Mouse (Mus musculus) retina, embryonic 14.5 days (tissue): ENCODE results near the gene Ror1.
A peak's percentile ranks its signal among the peaks of the same experiment; 100 is the strongest.

ENCODE experiments used
- DNase-seq: peaks from one replicate; pipeline ENCODE4 v3.0.0-alpha.2; 2015; ENCODE audit warnings: low spot score

The Ror1 gene

GRCm38 (mm10) chr4:100095685-100096595 lies at the start of gene Ror1:
Ror1 (plus strand) TSS chr4:100095791.
- DNase-seq, result peak; percentile 93

DNA sequence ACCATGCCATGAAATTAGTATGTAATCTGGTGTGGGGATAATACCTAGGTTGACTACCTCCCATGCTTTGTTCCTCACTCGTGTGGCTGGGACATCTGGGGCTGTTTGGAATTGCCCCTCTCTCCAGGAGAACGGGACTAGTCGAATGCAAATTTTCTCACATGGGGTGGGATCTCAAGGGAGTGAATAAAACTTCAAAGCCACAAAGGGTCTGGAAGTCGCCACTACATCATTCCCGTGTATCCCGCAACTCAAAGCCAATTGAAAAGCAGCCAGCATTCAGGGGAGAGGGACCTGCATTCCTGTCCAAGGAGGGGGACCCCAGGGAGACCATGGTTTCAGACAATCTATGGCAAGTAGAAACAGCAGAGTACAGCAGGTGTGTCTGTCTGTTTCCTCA lies 48.5 kb upstream of the Ror1 start:
- no peak for DNase-seq

DNA sequence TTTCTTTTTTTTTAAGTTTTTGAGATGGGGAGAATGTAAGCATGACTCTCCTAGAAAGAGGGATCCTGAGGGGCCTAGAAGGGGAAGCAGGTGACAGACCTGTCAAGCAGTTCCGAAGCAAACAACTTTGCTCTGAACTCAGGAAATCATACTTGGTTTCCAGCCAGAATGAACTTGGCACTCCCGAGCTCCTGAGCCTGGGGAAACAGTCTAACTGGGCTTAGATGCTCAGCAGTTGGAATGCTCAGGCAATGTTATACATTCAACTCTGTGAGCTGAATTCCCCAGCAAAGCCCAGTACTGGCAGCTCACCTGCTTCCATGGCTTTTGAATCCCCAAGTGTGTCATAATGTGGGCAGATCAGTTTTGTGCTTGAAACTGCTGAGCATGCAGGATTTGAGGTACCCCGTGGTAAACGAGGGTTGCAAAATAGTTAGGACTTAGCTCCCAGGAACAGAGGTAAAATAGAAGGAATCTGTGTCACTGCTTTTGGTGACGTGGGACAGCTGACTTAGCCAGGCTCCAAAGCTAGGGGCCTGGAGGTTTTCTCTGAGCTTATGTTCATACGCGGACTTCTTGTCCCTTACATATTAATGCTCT lies 47.1 kb upstream of the Ror1 start:
- no peak for DNase-seq

DNA sequence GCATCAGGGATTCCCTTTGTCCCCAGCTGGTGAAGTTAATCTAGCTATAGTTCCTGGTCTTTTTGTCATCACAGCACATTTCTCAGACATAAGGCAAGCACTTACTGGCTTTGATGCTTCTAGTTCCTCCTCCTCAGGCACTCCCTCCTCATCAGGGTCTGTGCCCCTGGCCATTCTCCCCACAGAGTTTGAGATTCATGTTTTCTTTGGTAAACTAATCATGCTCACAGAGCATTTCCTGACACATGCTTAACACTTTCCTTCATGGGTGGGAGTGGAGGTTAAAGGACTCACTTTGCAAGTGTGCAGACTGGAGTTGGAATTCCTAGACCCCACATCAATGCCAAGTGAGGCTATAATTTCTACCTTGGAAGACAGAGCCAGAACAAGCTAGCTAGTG lies 43.8 kb upstream of the Ror1 start:
- DNase-seq, result no peak

DNA sequence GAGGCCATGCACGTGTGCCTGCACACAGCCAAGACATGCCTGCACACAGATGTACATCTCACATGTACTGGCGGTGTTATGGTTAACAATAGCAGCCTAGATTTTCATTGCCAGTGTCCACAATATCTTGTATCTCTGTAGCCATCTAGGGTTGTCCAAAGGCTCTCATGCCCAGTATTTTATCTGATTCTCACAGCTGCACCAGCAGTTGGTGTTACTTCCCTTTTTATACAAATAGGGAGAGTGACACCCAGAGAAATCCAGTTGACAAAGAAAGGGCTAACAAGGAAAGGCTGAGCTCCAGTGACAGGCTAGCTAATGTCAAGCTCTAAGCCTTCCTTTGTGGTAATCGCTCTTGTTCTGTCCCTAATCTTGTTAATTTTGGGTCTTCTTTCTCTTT lies 43.3 kb upstream of the Ror1 start:
- DNase-seq, result no peak

GRCm38 (mm10) chr4:100056046-100056445 lies 39.5 kb upstream of the Ror1 start:
- no peak for DNase-seq

GRCm38 (mm10) chr4:100056446-100056845 lies 39.1 kb upstream of the Ror1 start:
- no peak for DNase-seq

DNA sequence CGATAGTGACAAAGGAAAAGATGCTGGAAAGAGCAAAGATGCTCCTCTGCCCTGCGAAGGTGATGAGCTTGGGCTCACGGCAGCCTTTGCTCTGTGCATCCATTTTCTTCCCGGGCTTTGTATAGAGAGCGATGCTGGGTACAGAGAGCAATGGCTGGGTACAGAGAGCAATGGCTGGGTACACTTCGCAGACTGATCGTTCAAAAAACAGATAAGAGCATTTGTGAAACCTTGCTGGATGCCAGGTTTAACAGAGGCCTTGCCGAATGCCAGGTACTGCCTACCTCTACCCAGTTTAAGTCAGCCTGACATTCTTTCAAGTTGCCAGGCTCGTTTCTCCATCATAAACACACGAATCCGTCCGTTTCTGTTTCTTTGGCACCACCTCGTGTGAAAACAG lies 38.2 kb upstream of the Ror1 start:
- DNase-seq, result no peak

- DNase-seq, result no peak
These were observed 37.0 kb upstream of the Ror1 start for GRCm38 (mm10) chr4:100058631-100059030.

GRCm38 (mm10) chr4:100059811-100060210 lies 35.8 kb upstream of the Ror1 start:
- DNase-seq, result no peak

DNA sequence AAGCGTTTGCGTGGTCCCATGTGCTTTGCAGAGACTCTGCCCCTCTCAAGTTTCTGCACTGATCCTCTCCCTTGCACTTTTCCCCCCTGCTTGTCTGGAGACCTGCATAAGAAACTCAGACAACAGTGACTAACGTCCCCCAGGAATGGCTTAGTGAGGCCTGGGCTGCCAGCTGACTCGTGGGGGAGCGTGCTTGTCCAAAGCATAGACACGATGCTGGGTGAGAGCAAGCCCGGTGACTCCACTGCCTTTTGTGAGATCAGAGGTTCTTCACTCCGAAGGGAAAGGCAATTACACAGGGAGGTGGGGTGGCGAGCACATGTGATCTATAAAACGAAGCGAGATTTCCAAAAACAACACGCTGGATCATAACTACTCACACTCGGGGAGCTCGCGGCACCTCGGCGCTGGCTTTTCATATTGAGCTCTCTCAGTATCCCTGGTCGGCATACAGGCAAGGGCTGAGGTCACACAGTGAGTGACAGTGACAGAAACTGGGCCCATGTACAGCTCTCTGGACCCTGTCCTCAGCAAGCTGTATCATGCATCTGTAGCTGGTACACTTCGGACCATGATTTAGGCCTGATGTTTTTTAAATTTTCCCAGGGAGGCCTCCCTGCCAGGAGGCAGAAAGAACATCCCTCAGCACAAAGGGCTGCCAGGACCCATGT lies 34.1 kb upstream of the Ror1 start:
- DNase-seq, result no peak

GRCm38 (mm10) chr4:100065686-100066085 lies 29.9 kb upstream of the Ror1 start:
- no peak for DNase-seq

DNA sequence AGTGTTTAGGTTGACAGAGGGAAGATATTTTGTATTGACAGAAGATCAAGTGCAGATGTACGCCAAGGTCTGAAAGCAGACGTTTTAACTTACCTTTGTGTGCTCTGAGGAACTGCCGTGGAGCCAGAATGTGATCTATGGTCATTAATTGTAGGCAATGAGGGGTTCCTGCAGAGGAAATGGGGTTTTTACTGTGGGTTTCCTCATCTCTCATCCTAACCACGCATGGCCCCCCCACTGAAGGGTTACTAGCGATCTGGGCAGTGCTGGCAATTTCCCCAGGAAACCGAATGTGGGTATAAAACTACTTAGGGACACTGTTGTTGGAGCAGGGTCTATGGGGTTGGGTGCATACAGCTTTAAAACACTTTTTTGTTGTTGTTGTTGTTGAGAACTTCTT lies 25.5 kb upstream of the Ror1 start:
- DNase-seq, result no peak

GRCm38 (mm10) chr4:100096596-100097181 lies 1.1 kb downstream of the Ror1 start:
- DNase-seq, result peak; percentile 61

DNA sequence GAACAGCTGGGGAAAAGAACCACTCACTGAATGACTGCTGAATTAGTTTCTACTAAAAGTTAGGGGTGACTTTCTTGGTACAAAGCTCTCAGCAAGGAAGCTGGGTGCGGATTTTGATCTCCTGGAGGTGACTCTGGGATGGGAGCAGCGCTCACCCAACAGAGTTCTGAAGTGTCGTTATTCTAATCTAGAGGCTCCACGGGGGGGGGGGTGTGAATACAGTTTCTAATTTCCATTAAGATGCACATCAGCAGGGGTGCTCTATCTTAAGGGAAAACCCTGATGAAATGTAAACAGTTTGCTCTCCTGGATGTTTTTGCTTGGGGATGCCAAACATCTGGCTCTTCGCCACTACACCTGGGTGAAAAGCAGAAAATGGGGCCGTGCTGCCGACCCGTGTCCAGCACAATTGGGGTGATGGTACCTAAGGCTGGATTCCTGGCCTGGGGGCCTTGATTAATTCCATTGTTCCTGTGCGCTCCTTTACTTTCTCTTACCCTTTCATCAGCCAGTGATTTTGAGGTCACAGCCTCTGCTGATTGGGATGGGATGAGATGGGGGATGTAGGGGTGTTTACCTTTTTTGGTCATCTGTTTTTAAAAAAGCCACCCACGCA lies 1.9 kb downstream of the Ror1 start:
- no peak for DNase-seq

- no peak for DNase-seq
These were observed 5.7 kb downstream of the Ror1 start for GRCm38 (mm10) chr4:100101066-100101820.

GRCm38 (mm10) chr4:100101844-100102243 lies 6.3 kb downstream of the Ror1 start:
- DNase-seq, result no peak

DNA sequence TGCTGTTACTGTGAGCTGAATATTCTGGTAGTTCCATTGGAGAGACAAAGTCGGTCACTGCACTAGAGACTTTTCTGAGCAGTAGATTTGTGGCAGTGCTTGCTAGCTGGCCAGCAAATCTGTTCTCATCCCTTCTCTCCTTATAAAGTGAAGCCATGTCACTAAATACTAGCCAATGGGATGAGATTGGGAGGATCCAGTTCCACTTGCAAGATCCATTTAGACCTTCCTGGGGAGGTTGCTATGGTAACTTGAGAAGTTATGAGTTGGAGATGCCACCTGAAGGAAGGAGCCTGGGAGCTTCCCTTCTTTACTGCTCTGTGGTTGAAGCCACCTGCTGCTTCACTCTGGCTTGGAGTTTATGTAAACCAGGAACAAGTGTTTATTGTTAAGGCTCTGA lies 8.7 kb downstream of the Ror1 start:
- DNase-seq, result no peak

DNA sequence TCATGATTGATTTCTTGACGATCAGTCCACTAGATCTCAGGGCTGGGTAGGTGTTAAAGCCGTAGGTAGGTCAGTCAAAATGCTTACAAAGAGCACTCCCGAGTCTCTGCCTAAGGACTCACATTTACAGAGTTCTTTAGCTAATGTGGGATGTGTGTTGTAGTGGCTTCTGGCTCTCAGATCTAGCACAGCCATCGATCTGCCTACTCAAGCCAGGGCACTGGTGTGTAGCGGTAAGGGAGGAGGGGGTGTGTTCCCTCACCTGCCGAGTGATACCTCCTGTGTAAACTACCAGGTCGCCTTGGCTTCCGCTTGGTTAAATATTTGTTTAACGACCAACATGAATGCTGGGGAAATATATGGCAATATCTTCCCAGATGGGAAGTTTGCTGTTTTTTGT lies 12.0 kb downstream of the Ror1 start:
- no peak for DNase-seq

DNA sequence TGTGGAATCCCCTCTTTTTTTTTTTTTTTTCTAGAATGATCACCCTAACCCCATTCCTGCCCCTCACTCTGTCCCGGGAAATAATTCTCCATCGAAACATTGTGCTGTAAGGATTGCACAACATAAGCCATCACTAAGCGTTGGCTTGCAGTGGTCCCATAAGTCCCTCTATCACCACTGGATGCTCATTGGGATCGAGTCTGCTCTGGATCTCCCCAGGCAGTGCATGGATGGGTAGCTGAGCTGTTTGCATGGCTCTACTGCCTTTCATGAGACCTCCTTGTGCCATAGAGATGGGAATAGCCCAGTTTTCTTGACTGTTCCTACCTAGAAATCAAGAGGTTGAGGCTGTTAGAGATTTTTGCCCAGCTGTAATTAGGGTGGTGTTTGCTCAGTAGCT lies 13.0 kb downstream of the Ror1 start:
- DNase-seq, result no peak

DNA sequence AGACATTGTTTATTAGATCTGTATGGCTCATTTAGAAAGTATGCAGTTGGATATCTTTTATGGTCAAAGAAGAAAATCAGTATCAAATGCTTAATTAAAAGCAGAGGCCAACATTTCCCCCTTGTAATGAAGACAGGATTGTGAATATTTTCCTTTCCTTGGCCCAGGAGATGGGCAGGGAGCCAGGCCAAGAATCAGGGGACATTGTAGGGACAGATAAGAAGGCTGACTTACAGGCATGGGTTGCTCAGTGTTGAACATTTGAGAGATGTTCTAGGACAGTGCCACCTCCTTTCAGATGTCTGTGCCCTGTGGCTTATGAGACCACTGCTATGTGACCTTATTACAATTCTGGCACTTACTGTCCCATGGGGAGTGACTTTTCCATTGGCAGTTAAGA lies 18.6 kb downstream of the Ror1 start:
- no peak for DNase-seq

DNA sequence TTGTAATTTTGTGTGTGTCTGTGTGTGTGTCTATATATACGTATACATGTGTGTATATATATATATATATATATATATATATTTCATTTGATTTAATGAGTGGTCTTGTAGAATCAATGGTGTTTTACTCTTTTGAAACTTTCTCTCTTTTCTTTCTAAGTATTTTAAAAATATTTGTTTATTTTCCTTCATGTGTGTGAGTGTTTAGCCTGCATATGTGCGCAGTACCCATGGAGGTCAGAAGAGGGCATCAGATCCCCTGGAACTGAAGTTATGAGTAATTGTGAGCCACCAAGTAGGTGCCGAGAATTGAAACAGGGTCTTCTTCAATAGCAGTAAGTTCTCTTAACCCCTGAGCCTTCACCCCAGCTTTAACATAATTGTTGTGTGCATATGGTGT lies 20.8 kb downstream of the Ror1 start:
- no peak for DNase-seq
